Mouse (Mus musculus) liver, adult (tissue): Measurements from ENCODE around the gene Pias3.
A peak's percentile ranks its signal among the peaks of the same experiment; 100 is the strongest.

ENCODE experiments used
- GATA4 ChIP-seq: IDR thresholded peaks from 2 replicates; pipeline ENCODE4 v1.6.1; 2014; ENCODE audit warnings: mild to moderate bottlenecking, low read length; ENCODE audit not compliant: insufficient replicate concordance

Pias3 gene

DNA sequence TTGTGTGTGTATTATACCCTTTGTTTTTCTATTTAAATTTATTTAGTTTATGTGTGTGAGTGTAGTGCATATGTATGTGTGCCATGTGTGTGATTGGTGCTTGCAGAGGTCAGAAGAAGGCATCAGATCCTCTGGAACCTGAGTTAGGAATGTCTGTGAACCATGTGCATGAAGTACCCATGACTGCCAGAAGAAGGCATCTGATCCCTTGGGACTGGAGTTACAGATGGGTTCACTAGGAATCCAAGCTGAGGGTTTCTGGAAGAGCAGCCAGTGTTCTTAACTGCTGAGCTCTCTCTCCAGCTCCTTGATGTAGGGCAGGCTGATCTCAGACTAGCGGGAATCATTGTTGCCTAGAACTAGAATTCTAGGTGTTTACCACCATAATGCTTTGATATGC lies 41.8 kb downstream of the Pias3 start:
- no peak for TF ChIP-seq GATA4

DNA sequence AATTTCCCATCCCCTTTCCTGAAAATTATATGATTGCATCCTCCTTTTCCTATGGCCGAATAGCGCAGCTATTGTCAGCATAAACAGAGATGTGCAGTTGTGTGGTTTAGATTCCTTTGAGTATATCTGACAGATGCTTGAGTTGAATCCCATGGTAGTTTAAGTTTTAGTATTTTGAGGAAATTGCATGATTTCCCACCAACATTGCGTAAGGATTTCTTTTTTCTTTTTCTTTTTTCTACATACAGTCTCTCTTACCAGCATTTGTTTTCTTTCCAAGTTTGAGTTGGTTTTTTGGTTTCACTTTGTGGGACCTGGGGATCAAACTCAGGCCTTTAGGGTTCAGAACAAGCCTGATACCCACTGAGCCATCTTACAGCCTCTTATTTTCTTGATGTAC lies 48.2 kb downstream of the Pias3 start:
- TF ChIP-seq GATA4, result no peak

DNA sequence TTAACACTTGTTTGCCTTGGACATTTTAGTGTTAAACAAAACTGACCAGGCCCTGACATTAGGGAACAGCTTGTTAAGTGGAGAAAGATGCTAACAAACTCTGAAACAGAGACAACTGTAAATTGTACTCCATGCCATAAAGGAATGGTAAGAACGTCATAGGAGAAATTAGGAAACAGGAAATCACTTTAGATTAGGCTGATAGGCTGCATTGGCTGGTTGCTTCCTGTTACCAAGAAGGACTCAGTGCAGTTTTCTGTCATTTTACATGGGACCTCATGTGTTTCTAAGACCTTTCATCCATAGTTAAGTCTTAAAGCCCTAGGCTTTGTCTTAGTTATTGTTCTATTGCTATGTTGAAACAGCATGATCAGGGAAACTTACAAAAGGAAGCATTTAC lies 50.6 kb downstream of the Pias3 start:
- TF ChIP-seq GATA4, result peak; percentile 35; the same call in 1 of the 2 replicates
